Mouse (Mus musculus) cerebellum, adult 11 months (tissue): ENCODE results near the gene Siglece.
"Not testable (repeated sequence)": the region's sequence is repeated elsewhere in the genome, so short reads cannot be mapped to it uniquely, and the experiment has no call there.

Experiments used
- DNase-seq: peaks from one replicate; pipeline ENCODE4 v3.0.0; 2022

The Siglece gene

DNA sequence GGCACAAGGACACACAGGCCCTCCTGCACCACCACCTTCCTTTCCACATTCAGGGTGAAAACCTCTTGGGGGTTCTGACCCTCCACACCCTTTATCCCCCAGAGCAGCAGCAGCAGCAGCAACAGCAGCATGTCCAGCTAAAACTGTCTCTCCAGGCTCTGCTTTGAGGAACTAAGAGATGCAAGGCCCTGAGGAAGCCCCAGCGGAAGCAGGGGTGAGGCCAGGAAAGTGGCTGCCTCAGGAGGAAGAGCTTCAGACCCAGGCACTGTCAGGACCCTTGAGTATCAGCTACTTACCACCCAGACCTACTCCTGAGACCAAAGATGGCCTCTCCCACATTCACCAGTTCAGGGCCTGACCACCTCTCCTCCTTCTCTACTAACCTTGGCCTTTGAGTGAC, at the start of gene Siglece:
Gene Siglece, minus strand, starts transcription at position 160 of the 400 bp plus-strand sequence.
- DNase-seq = no peak

DNA sequence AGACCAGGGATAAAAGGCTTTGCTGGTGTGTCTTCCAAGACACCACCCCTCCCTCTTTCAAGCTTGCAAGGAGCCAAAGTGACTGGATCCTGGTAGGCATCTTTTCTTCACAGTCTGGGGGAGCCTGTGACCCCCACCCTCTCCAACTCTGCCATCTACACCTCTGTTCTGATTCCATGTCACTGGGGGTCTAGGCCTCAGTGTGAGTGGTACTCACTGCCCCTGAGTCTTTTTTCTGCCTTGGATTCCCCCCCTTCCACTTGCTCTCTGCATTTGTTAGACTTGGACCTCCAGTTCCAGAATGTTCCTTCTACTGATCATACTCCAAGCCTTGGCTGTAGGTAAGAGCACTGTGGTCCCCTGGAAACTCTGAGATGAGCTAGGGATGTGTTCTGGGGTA, 30.2 kb upstream of the Siglece start, which contains the start of gene Klk14:
Gene Klk14, plus strand, starts transcription at position 301 of the 400 bp plus-strand sequence.
- no peak for DNase-seq

DNA sequence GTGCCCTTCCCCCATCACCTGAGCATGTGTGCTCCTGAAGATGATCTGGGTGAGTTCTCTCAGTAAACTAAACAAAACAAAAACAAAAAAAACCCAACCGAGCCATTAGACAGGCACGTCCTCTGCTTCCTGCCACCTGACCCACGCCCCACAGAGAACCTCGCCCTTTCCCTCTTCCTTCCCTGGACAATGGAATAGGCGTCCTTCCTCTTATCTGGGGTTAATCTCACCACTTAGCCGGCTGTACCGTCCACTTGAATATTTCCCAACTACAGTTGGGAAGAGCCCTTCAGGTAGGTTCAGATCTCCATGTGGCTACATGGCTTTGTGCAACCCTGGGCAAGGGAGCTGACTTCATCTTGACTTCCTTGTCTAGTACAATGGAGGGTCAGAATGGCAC, 25.1 kb upstream of the Siglece start:
- DNase-seq = no peak

DNA sequence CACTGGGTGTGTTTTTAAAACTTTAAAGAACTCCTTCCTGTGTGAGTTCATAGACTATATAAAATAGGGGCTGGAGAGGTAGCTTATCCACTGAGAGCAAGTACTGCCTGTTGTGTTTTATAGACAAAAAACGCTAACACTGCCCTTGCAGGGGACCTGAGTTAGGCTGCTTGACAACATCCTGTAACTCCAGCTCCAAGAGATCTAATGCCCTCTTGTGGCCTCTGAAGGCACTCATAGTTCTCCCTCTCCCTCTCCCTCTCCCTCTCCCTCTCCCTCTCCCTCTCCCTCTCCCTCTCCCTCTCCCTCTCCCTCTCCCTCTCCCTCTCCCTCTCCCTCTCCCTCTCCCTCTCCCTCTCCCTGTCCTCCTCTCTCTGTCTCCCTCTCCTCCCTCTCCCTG, 22.6 kb upstream of the Siglece start:
- DNase-seq = not testable (repeated sequence)

DNA sequence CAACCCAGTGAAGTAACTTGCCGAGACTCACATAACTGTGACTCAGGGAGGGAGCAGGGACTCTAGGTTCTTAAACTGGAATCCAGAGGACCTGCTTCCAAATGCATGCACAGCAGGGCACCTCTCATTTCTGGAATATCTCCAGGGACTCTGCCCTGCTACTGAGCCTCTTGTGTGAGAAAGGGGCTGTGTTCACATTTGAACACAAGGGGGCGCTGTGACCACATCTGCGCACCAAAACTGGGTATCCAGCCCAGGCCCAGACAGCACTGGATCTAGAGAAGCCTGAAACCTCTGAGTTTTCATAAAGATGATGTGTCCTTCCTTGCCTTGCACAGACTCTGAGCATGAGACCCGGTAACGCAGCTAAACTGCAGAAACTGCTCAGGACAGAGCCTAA, 21.0 kb upstream of the Siglece start:
- DNase-seq = no peak

DNA sequence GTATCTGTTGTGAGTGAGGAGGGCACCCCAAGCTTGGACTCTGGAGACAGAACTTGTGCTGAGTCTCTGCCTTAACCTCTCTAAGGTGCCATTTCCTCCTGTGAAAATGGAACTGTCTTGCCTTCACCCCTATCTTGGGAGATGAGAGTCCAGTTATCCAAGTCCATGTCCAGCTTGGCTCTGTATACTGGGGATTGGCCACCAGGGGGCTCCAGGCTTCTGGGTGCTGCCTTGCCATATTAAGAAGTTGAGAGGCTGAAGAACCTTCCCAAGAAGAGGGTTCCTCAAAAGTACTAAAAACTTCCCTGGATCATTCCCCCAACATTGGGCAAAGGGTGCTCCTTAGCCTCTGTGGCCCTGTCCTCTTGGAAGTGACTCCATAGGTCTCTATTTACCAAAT, 18.6 kb upstream of the Siglece start:
- no peak for DNase-seq

DNA sequence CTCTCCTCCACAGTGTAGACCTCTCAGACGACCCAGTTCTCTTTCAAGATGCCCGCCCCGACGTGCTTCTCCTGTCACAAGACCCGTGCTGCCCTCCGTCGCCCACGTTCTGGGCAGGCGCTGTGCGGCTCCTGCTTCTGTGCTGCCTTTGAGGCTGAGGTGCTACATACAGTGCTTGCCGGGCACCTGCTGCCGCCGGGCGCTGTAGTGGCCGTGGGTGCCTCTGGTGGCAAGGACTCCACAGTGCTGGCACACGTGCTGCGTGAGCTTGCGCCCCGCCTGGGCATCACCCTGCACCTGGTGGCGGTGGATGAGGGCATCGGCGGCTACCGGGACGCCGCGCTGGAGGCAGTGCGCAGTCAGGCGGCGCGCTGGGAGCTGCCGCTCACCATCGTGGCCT, 15.1 kb upstream of the Siglece start:
- DNase-seq = no peak

DNA sequence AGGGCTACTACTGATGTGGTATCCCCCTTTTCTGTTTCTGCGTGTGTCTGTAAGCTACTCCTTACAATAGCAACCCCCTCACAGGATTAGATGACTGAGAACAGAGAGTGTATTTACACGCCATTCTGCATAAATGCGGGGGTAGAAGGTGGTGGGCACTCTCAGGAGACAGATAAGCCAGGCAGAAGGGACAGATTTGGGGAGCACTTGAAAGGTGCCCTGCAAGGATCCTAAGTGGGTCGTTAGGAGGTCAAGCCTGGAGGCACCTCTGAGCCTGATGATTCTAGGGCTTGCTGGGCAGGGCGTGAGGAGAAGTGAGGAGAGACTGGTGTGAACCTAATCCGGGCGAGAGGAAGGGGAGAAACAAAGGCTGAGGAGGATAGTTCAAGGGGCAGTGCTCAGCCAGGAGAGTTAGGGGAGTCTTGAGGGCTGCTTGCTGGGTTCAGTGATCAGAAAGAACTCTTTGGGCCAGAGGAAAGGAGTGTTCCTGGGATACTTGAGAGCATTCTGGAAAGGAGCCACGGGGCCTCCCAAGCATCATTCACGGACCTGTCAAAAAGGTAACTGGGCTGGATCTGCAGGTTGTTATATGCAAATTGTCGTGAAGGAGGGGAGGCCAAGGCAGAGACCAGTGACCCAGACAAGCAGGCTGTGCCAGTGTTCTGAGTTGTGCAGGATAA, 12.8 kb upstream of the Siglece start:
- DNase-seq = no peak

DNA sequence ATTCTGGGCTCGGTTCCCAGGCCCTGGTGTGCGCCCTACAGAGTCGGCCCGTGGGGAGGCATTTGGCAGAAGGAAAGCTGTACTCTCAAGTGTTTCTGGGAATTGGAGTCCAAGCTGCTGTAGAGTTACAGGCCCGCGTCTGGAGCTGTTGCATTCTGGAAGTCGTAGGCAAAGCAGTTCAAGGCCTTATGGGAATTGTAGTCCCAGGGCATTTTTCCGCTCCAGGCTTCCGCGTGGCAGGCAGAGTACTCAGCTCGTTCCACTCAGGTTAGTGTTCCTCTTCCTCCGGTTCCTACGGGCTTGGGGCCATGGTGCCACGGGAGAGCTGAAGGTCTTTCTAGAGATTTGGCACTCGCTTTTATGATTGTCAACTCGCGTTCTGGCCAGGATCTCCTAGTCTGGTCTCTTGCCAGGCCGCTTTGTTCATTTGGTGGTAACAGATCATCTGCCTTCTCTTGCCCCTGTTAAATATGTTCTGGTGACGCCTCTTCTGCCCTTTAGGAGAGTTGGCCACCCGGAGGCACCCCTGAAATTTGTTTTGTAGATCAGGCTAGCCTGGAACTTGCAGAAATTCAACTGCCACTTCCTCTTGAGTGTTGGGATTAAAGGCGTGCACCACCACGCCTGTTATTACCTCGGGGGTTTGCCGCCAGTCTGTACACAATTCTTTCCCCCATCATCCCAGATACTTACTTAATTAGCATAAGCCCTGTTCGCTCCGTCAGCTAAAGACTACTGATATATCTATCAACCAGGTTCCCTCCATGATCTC, 12.0 kb upstream of the Siglece start, which contains the start of gene Ctu1:
Gene Ctu1, plus strand, starts transcription at position 208 of the 772 bp plus-strand sequence.
- peak; percentile 85 for DNase-seq

DNA sequence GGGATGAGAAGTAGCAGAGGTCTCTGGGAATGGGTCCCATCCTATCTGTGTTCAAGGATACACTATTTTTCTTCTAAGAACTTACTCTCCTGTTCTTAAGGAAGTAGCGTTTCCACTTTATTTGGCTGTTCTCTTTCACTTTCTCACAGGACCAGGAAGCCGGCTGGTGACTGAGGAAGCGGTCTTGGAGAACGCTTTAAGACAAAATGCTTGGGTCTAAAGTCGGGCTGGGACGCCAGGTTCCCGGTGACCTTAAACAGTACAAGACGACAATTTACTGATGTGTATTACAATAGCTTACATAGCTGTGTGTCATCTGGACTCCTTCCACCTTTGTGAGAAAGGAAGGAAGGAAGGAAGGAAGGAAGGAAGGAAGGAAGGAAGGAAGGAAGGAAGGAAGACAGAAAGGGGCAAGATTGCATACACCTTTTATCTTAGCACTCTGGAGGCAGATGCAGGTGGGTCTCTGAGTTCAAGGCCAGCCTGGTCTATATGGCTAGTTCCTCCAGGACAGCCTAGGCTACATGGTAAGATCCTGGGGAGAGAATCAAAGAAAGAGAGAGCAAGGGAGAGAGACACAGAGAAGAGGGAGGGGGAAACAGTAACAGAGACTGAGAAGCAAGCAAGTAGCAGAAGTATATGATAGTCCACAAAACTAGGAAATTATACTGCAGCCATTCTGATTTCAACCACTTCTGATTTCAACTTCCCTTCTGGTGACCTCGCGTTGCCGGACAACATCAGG, 11.3 kb upstream of the Siglece start:
- DNase-seq = no peak

DNA sequence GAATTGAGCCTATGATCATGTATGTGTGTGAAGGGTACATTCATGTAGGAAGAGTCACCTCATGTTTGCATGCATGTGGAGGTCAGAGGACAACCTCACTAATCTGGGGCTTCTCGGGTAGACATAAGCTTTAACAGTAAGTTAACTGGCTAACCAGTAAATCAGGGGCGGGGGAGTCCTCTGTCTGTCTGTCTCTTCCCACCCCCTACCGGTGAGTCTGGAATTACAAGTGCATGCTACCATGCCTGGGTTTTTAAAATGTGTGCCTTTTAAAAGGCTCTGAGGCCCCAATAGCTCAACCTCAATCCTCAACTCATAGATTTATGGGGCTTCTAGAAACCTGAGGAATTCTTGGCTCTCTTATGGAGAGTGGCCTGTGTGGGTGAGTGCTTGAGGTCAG, 8.6 kb upstream of the Siglece start:
- DNase-seq = no peak

DNA sequence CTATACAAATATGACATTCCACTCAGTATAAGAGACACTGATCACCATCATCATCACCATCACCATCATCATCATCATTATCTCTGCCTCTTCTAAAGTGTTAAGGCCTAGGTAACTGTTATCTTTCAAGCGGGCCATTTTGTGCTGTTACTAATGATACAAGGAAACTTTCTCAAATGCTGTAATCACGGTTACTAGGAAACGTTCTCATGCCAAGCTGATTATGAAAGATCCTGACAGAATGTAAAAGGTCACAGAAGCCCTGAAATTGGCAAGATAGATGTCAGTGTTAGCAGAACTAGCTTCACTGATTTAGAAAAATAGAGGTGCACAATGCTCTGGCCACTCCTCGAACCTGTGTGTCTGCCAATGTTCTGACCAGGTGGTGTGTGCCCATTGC, 7.3 kb upstream of the Siglece start:
- DNase-seq = not testable (repeated sequence)

DNA sequence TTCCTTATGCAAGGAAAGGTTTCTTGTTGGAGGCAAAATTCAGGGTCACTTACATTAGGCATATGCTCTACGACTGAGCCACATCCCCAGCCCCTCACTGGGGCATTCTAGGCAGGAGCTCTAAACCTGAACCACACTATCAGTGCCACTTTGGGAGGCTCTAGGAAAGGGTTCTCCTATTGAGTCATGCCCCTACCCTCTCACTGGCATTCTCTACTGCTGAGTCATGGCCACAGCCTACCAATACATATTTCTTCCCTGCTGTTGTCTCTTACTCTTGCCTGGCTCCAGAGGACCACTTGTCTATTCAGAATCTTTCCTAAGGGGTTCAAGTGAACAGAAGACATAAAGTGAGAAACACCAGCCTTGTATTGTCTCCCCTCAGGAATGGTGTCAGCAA, 2.8 kb upstream of the Siglece start:
- no peak for DNase-seq

DNA sequence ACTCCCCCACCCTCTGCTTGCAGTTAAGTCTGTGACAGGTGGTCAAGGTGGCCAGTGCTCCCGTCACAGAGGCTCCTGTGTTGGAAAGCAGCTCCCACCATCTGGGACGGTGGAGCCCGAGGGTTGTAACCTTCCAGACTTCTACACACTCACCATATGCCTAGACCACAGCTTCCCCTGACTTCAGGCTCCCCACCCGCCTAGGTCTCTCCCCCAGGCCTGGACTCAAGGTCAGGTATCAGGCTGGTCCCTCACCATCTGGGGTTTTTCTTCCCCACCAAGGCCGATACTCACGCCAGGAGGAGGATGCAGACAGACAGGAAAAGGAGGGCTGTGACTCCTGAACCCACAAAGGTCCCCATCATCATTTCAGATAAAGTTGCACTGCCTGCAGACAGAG, 3.7 kb downstream of the Siglece start:
- no peak for DNase-seq

DNA sequence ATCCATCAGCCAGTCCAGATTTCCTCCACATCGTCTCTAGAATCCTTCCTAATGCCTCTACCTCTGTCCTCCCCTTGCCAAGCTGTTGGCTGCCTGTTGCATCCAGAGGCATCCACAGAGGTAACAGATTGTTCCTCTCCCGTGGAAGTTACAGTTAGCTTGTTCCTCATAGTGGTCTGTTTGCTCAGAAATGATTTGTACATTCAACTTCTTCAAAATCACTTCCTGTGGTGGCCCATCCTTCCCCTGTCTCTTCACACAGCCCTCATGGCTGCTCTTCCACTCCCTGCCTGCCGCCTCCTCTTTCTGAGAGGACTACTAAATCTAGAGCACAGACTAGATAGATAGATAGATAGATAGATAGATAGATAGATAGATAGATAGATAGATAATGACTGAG, 5.4 kb downstream of the Siglece start:
- no peak for DNase-seq

DNA sequence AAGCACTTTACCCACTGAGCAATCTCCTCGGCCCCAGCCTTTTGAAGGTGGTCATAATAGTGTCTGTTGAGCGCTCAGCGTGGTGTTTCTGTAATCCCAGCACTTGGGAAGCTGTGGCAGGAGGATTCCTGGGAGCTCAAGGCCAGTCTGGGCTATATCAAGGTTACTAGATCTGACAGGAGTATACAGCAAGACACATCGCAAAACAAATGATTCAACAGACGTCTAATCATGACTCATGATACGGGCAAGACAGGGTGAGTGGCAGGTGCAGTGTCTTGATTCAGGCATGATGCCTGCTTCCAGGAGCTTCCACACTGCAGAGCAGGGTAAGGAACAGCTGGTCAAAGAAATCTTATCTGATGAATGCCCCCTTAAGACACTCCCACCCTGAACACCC, 7.3 kb downstream of the Siglece start:
- DNase-seq = no peak

DNA sequence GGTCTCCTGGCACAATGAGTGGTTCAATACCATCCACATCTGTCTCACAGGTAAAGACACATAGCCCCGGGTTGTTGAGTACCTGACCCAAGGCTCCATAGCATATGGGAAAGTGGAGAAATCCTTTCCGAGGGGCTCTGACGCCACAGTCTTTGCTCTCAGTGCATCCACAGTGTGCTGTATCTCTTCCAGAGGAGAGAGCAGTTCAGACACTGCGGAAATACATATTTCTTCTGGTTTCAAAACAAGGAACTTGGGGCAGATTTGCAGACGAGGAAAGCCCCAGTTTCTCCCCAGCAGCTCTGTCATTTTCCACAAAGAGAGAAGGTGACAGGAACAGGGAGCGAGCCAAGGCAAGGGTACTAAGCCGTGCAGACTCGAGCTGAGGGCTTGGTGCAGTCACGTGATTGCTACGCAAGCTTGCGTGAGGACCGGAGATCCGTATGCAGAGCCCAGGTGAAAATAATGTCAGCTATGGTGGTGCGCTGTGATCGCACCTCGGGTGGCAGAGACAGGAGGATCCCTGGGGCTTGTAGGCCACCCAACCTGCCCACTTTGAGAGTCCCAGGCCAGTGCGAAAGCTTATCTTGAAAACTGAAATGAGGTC, 16.8 kb downstream of the Siglece start:
- DNase-seq = no peak

DNA sequence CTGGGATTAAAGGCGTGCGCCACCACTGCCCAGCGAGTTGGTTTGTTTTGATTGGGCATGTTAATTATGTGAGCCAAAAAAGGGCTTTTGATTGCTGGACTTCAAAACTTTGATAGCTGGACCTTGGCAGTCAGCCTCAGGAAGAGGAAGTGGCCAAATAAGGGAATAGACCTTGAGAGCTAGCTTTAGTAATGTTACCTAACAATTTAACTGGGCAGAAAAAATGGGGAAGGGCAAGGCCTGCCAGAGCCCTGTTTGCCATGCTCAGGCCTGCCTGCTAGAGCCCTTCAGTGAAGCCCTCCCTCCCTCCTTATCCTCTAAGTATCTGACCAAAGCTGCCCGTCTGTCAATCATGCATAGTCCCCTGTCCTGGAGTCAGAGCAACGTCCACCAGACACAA, 17.4 kb downstream of the Siglece start:
- DNase-seq = no peak

DNA sequence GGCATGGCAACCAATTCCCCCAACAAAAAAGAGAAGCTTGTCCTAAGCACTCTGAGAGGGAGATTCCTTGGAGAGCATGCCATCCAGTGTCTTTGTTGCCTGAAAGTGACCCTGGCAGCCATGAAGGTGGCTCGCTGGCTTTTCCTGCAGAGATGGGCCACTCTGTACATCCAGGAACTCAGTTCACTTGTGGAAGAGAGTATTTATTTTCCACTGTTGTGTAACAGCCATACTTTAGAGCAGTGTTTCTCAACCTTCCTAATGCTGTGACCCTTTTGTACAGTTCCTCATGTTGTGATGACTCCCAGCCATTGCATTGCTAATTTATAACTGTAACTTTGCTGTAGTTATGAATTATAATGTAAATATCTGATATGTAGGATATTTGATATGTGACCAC, 22.8 kb downstream of the Siglece start:
- no peak for DNase-seq

DNA sequence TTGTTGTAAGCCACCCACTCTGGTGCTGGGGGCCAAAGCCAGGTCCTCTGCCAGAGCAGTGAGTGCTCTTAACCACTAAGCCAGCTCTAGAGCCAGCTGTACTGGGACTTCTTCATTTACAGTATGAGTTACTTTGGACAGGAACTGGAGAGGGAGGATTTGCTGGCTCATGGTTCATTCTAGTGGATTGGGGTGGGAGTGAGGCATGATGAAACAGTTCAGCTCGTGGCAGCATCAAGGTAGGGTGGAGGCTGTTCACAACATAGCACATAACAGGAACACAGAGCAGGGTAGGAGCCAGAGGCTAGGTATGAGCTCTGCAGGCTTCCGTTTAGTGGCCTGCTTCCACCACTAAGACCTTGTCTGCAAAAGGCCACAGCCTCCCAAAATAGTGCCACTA, 23.8 kb downstream of the Siglece start:
- DNase-seq = no peak

DNA sequence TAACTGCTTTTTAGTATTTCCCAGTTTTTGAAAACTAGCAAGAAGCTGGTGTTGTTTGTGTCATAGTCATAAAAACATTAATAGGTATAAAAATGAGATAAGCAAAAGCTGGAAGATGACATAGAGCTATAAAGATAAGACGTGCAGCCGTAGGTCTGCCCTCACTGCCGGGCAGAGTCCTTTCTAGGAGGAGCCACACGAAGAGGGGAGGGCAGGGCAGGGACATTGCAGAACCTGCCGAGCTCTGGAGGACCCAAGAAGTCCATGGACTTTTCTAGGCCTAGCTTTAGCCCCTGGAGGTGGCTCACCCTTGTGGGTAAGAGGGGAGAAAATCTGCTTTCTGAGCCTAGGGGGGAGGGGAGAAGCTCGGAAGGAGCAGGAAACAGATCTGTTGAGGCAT, 25.5 kb downstream of the Siglece start, which contains the start of gene Ceacam18:
Gene Ceacam18, plus strand, starts transcription at position 208 of the 400 bp plus-strand sequence.
- DNase-seq = no peak

DNA sequence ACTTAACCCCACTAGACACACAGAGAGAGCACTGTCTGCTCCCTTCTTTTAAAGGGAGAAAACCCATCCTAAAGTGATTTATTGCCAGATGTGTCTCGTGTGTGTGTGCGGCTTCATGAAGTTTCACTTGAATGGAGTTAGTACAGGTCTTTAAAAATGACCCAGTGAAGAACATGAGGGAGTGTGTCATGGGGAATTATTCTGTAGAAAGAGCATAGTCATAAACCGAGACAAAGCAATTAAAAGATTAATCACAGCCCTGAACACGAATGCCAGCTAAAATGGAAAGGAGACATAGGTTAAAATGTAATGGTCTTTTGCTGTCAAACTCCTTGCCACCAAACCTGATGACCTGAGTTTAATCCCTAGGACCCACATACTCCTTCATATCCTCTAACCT, 26.0 kb downstream of the Siglece start:
- DNase-seq = no peak

DNA sequence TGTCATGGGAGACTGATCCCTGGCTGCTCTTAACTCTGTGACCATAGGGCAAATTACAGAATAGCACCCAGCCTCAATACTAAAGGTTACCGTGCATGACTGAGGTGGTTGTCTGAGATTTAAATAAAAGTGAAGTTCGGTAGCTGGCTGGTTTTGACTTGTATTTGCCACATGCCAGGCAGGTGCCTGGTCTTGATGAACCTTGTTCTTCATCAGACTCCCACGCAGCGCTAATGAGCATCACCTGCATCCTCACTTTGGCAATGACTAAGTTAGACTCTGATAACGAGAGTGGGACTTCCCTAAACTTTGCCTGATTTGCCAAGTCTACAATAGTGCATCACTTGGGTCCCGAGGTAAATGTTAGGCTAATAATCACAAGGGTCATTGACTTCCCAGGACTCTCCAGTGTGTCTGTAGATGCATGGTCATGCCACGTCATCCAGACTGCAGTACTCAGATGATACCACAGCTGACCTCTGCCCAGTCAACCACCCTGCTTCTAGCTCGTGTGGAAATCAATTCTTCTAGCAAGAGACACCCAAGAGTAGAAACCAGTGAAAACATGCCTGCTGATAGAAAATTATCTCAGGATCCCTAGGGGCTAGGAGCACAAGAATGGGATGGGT, 34.1 kb downstream of the Siglece start:
- DNase-seq = no peak
